Mouse (Mus musculus) CH12.LX (cell line): Measurements from ENCODE around the gene Mrpl34. TPM values are rescaled to one million over a fixed set of nuclear protein-coding genes. Genes with fewer than 3 reads are reported as not detected.

Source experiments
- DNase-seq: peaks from one replicate; pipeline ENCODE4 v3.0.0-alpha.2; 2013; ENCODE audit errors: extremely low read depth
- H3K27ac ChIP-seq: 2 replicates; pipeline ENCODE4 v1.5.1; 2012; ENCODE audit warnings: low read depth, mild to moderate bottlenecking, control low read depth, moderate library complexity; ENCODE audit not compliant: insufficient read depth
- H3K27me3 ChIP-seq: replicated peaks from 2 replicates; pipeline ENCODE3; 2012; ENCODE audit warnings: inconsistent platforms
- H3K36me3 ChIP-seq, 2 experiments: replicated peaks in 1 of 2; 2 replicates each; pipeline versions ENCODE3 to v1.6.1; 2012; ENCODE audit warnings: inconsistent platforms in 1 of 2, low read length in 1 of 2, mild to moderate bottlenecking in 1 of 2, mixed read lengths in 1 of 2, moderate library complexity in 1 of 2; ENCODE audit not compliant: control insufficient read depth in 1 of 2, insufficient read depth in 1 of 2
- H3K4me1 ChIP-seq, 2 experiments: 2 replicates each; pipeline ENCODE4 v1.6.1; 2012; ENCODE audit warnings: inconsistent platforms in 1 of 2, moderate library complexity in 1 of 2; ENCODE audit not compliant: insufficient read depth in 2 of 2, control insufficient read depth in 1 of 2
- H3K4me2 ChIP-seq: 2 replicates; pipeline ENCODE4 v1.6.1; 2012; ENCODE audit warnings: low read depth, mild to moderate bottlenecking, control low read depth; ENCODE audit not compliant: poor library complexity, insufficient read depth, severe bottlenecking
- H3K4me3 ChIP-seq, 3 experiments: fragments of 150-350 bp in 1 of 3; sonication (generic) in 1 of 3; replicated peaks in 1 of 3; 2 replicates each; pipeline versions ENCODE3 to v1.5.1; 2011 to 2012; ENCODE audit warnings: low read depth in 2 of 3, low read length in 2 of 3, mild to moderate bottlenecking in 2 of 3, moderate library complexity in 2 of 3, control low read depth in 1 of 3, improper control_type of control experiment in 1 of 3, inconsistent platforms in 1 of 3, mixed read lengths in 1 of 3; ENCODE audit not compliant: poor library complexity in 1 of 3
- H3K79me2 ChIP-seq: replicated peaks from 2 replicates; pipeline ENCODE4 v1.6.1; 2012; ENCODE audit warnings: mild to moderate bottlenecking, moderate library complexity; ENCODE audit not compliant: control insufficient read depth, poor library complexity, insufficient read depth, severe bottlenecking; ENCODE audit errors: extremely low read depth
- H3K9ac ChIP-seq: 2 replicates; pipeline ENCODE4 v1.6.1; 2012; ENCODE audit warnings: low read depth, mild to moderate bottlenecking, control low read depth, moderate library complexity; ENCODE audit not compliant: insufficient read depth
- H3K9me3 ChIP-seq: replicated peaks from 2 replicates; pipeline ENCODE3; 2012; ENCODE audit warnings: low read length, inconsistent platforms, mixed read lengths
- BHLHE40 ChIP-seq: IDR thresholded peaks from 2 replicates; pipeline ENCODE4 v1.6.1; 2011; ENCODE audit warnings: mild to moderate bottlenecking, low read depth, low read length, improper control_type of control experiment
- CHD1 ChIP-seq: IDR thresholded peaks from 2 replicates; pipeline ENCODE4 v1.6.1; 2012; ENCODE audit warnings: low read depth, low read length, improper control_type of control experiment, inconsistent platforms
- CHD2 ChIP-seq: IDR thresholded peaks from 2 replicates; pipeline ENCODE4 v1.6.1; 2011; ENCODE audit warnings: low read length, improper control_type of control experiment
- E2F4 ChIP-seq: IDR thresholded peaks from 2 replicates; pipeline ENCODE4 v1.6.1; 2011; ENCODE audit warnings: low read depth, low read length, improper control_type of control experiment; ENCODE audit not compliant: insufficient replicate concordance
- ELF1 ChIP-seq: IDR thresholded peaks from 2 replicates; pipeline ENCODE4 v1.6.1; 2014; ENCODE audit warnings: low read depth, mild to moderate bottlenecking, inconsistent platforms, low read length, improper control_type of control experiment
- EP300 ChIP-seq: IDR thresholded peaks from 2 replicates; pipeline ENCODE4 v1.6.1; 2011; ENCODE audit warnings: low read length, improper control_type of control experiment
- ETS1 ChIP-seq: conservative IDR thresholded peaks from 2 replicates; pipeline ENCODE4 v1.6.1; 2012; ENCODE audit warnings: low read depth, mild to moderate bottlenecking, inconsistent platforms, low read length, improper control_type of control experiment, moderate library complexity
- GABPA ChIP-seq: IDR thresholded peaks from 2 replicates; pipeline ENCODE4 v1.6.1; 2012; ENCODE audit warnings: low read depth, low read length, improper control_type of control experiment, inconsistent platforms; ENCODE audit not compliant: insufficient replicate concordance
- HCFC1 ChIP-seq: IDR thresholded peaks from 2 replicates; pipeline ENCODE4 v1.6.1; 2012; ENCODE audit warnings: low read depth, mild to moderate bottlenecking, inconsistent platforms, low read length, improper control_type of control experiment
- JUN ChIP-seq: IDR thresholded peaks from 2 replicates; pipeline ENCODE4 v1.6.1; 2011; ENCODE audit warnings: low read depth, mild to moderate bottlenecking, low read length, improper control_type of control experiment, moderate library complexity; ENCODE audit not compliant: insufficient read depth
- JUND ChIP-seq: conservative IDR thresholded peaks from 2 replicates; pipeline ENCODE4 v1.6.1; 2011; ENCODE audit warnings: low read depth, low read length, improper control_type of control experiment
- KAT2A ChIP-seq: IDR thresholded peaks from 2 replicates; pipeline ENCODE4 v1.6.1; 2012; ENCODE audit warnings: low read length, improper control_type of control experiment, inconsistent platforms; ENCODE audit not compliant: insufficient replicate concordance
- MAFK ChIP-seq: IDR thresholded peaks from 2 replicates; pipeline ENCODE4 v1.6.1; 2011; ENCODE audit warnings: low read length, improper control_type of control experiment; ENCODE audit not compliant: insufficient replicate concordance
- MAX ChIP-seq: IDR thresholded peaks from 2 replicates; pipeline ENCODE4 v1.6.1; 2011; ENCODE audit warnings: low read length, improper control_type of control experiment
- MEF2A ChIP-seq: IDR thresholded peaks from 2 replicates; pipeline ENCODE4 v1.6.1; 2014; ENCODE audit warnings: low read depth, mild to moderate bottlenecking, inconsistent platforms, low read length, improper control_type of control experiment, borderline replicate concordance
- MXI1 ChIP-seq: IDR thresholded peaks from 2 replicates; pipeline ENCODE4 v1.6.1; 2011; ENCODE audit warnings: mild to moderate bottlenecking, low read depth, low read length, improper control_type of control experiment
- MYC ChIP-seq: IDR thresholded peaks from 2 replicates; pipeline ENCODE4 v1.6.1; 2011; ENCODE audit warnings: low read depth, mild to moderate bottlenecking, improper control_type of control experiment, low read length
- NELFE ChIP-seq: IDR thresholded peaks from 2 replicates; pipeline ENCODE4 v1.6.1; 2011; ENCODE audit warnings: low read depth, low read length, improper control_type of control experiment
- PAX5 ChIP-seq: IDR thresholded peaks from 2 replicates; pipeline ENCODE4 v1.6.1; 2012; ENCODE audit warnings: low read length, inconsistent platforms, mixed read lengths
- POLR2A ChIP-seq: IDR thresholded peaks from 2 replicates; pipeline ENCODE4 v1.6.1; 2011; ENCODE audit warnings: low read depth, mild to moderate bottlenecking, improper control_type of control experiment, low read length
- POLR2AphosphoS2 ChIP-seq: IDR thresholded peaks from 2 replicates; pipeline ENCODE4 v1.6.1; 2011; ENCODE audit warnings: low read depth, low read length, improper control_type of control experiment
- RAD21 ChIP-seq: IDR thresholded peaks from 2 replicates; pipeline ENCODE4 v1.6.1; 2011; ENCODE audit warnings: low read depth, mild to moderate bottlenecking, low read length, improper control_type of control experiment, moderate library complexity
- SIN3A ChIP-seq: IDR thresholded peaks from 2 replicates; pipeline ENCODE4 v1.6.1; 2012; ENCODE audit warnings: low read length, improper control_type of control experiment, inconsistent platforms
- SMC3 ChIP-seq: IDR thresholded peaks from 2 replicates; pipeline ENCODE4 v1.6.1; 2011; ENCODE audit warnings: low read depth, low read length, improper control_type of control experiment
- TBP ChIP-seq: conservative IDR thresholded peaks from 2 replicates; pipeline ENCODE4 v1.6.1; 2011; ENCODE audit warnings: low read depth, low read length, improper control_type of control experiment
- TCF12 ChIP-seq: IDR thresholded peaks from 2 replicates; pipeline ENCODE4 v1.6.1; 2014; ENCODE audit warnings: low read depth, mild to moderate bottlenecking, inconsistent platforms, low read length, improper control_type of control experiment
- UBTF ChIP-seq: IDR thresholded peaks from 2 replicates; pipeline ENCODE4 v1.6.1; 2012; ENCODE audit warnings: low read depth, mild to moderate bottlenecking, inconsistent platforms, low read length, improper control_type of control experiment, moderate library complexity
- USF1 ChIP-seq: IDR thresholded peaks from 2 replicates; pipeline ENCODE4 v1.6.1; 2014; ENCODE audit warnings: low read depth, mild to moderate bottlenecking, inconsistent platforms, low read length, improper control_type of control experiment
- USF2 ChIP-seq: conservative IDR thresholded peaks from 2 replicates; pipeline ENCODE4 v1.6.1; 2011; ENCODE audit warnings: low read depth, low read length, improper control_type of control experiment
- ZC3H11A ChIP-seq: IDR thresholded peaks from 2 replicates; pipeline ENCODE4 v1.6.1; 2012; ENCODE audit warnings: low read depth, mild to moderate bottlenecking, inconsistent platforms, low read length, improper control_type of control experiment
- ZKSCAN1 ChIP-seq: IDR thresholded peaks from 2 replicates; pipeline ENCODE4 v1.6.1; 2012; ENCODE audit warnings: low read depth, inconsistent platforms, low read length, improper control_type of control experiment, borderline replicate concordance
- ZMIZ1 ChIP-seq: IDR thresholded peaks from 2 replicates; pipeline ENCODE4 v1.6.1; 2012; ENCODE audit warnings: low read depth, mild to moderate bottlenecking, inconsistent platforms, low read length, improper control_type of control experiment
- ZNF384 ChIP-seq: IDR thresholded peaks from 2 replicates; pipeline ENCODE4 v1.6.1; 2012; ENCODE audit warnings: low read depth, low read length, improper control_type of control experiment, inconsistent platforms
- dilution Hi-C: fragments of 300-500 bp; cut with MboI; formaldehyde crosslinking; loops from 2 replicates; pipeline ENCODE4 v1.14.3; 2020; ENCODE audit warnings: low sequenced_read_pairs; ENCODE audit not compliant: extremely low pct_unique_long_range_greater_than_20kb, extremely low pct_ligation_motif_present
- in situ Hi-C: fragments of 300-500 bp; cut with MboI; formaldehyde crosslinking; loops from 3 replicates; pipeline ENCODE4 v1.14.3; 2019; ENCODE audit warnings: low sequenced_read_pairs, low pct_ligation_motif_present, low pct_unique_long_range_greater_than_20kb, mixed read lengths
- polyA plus RNA-seq: library from polyadenylated mRNA; unstranded; fragments of >175 nt; gene quantifications from 2 replicates; pipeline ENCODE4 v1.2.1, GENCODE M21; 2012; ENCODE audit warnings: low read depth; ENCODE audit not compliant: insufficient read length
- total RNA-seq, 2 experiments: library from RNA; depleted of rRNA; stranded (reverse); fragments of 300-350 nt in 1 of 2; fragments of >200 nt in 1 of 2; gene quantifications; 2 replicates each; pipeline ENCODE4 v1.2.3; 2012 to 2014

Mrpl34 gene
- total and polyA plus RNA-seq, 3 experiments, result 94.4 to 150 (median 133) TPM

GRCm38 (mm10) chr8:71437041-71437440, 27.7 kb upstream of the Mrpl34 start:
- Histone ChIP-seq H3K36me3 (no peaks in the 10 kb centered on the region), H3K9me3 (no peaks in the 10 kb centered on the region), H3K4me3 (no peak overlapping the region), H3K27me3 (peaks cover 10% of the 10 kb centered on the region), H3K9ac (no peak overlapping the region), H3K79me2 (no peaks in the 10 kb centered on the region), H3K4me1 (no peaks in the 10 kb centered on the region), H3K4me2 (no peak overlapping the region)
- in situ Hi-C loops, result no loop called here
- DNase-seq, result no peak
- TF ChIP-seq CHD1 (no peak), ZC3H11A (no peak), JUN (no peak), BHLHE40 (no peak), PAX5 (no peak), UBTF (no peak), ELF1 (no peak), ZKSCAN1 (no peak), USF2 (no peak), E2F4 (no peak), TCF12 (no peak), CHD2 (no peak), SMC3 (no peak), SIN3A (no peak)
- TF ChIP-seq, all 38 proteins: peak for 0
- dilution Hi-C loops, result no loop called here
- H3K27ac ChIP-seq, result no peak overlapping the region

GRCm38 (mm10) chr8:71441404-71441803, 23.4 kb upstream of the Mrpl34 start:
- dilution Hi-C loops, result no loop called here
- TF ChIP-seq GABPA (no peak), KAT2A (no peak), ELF1 (no peak), RAD21 (peak; percentile 99), UBTF (no peak), TBP (no peak), MAX (no peak), E2F4 (0 out of 2 replicates have a peak, but pooled peaks have one; percentile 42), CHD1 (no peak), MXI1 (no peak), JUND (no peak), ZNF384 (peak; percentile 51), MEF2A (no peak), ETS1 (no peak), USF1 (no peak), CHD2 (no peak), NELFE (no peak), BHLHE40 (no peak), ZMIZ1 (no peak), USF2 (no peak), HCFC1 (no peak; the same call in 1 of the 2 replicates), MYC (no peak), JUN (no peak), POLR2A (no peak), MAFK (no peak), SMC3 (peak; percentile 91), TCF12 (no peak), EP300 (no peak), POLR2AphosphoS2 (no peak)

More at GRCm38 (mm10) chr8:71441404-71441803, 23.4 kb upstream of the Mrpl34 start:
- no peaks in the 10 kb centered on the region for H3K36me3 ChIP-seq
- H3K4me1 ChIP-seq, result peaks cover 0 to 3% of the 10 kb centered on the region in 2 experiments; a peak in 1 of 4 replicates
- peaks cover 10% of the 10 kb centered on the region for H3K27me3 ChIP-seq
- peaks cover 10% of the 10 kb centered on the region for H3K9me3 ChIP-seq
- H3K27ac ChIP-seq, result no peak overlapping the region
- no peak overlapping the region for H3K4me3 ChIP-seq
- H3K79me2 ChIP-seq, result no peaks in the 10 kb centered on the region
- H3K4me2 ChIP-seq, result no peak overlapping the region
- in situ Hi-C loops, result loop anchor here (10.0 kb wide), 1 partner anchor 63 kb away; no protein-coding TSS in a partner anchor
- no peak overlapping the region for H3K9ac ChIP-seq
- DNase-seq, result peak; percentile 60
